Mouse (Mus musculus): ENCODE results near the gene Arhgap25. TPM values are rescaled to one million over a fixed set of nuclear protein-coding genes. Genes with fewer than 3 reads are reported as not detected.
"Not testable (repeated sequence)": the region's sequence is repeated elsewhere in the genome, so short reads cannot be mapped to it uniquely, and the experiment has no call there.

Gene Arhgap25
- polyA plus RNA-seq, 1 experiment = 3.5 TPM

GRCm38 (mm10) chr6:87504875-87505274 is 28.2 kb downstream of the Arhgap25 start:
- no peak for DNase-seq (ENCODE audit: extremely low spot score in 1 of 2, low spot score in 1 of 2)

GRCm38 (mm10) chr6:87503976-87504375 is 29.1 kb downstream of the Arhgap25 start:
- no peak for DNase-seq (ENCODE audit: extremely low spot score in 1 of 2, low spot score in 1 of 2)

- DNase-seq (ENCODE audit: extremely low spot score in 1 of 2, low spot score in 1 of 2) = no peak
These were observed 29.5 kb downstream of the Arhgap25 start for GRCm38 (mm10) chr6:87503536-87503935.

- peak in 1 of 2 experiments; percentile 45 for DNase-seq (ENCODE audit: extremely low spot score in 1 of 2, low spot score in 1 of 2)
These were observed 30.2 kb downstream of the Arhgap25 start for GRCm38 (mm10) chr6:87502831-87503286.

GRCm38 (mm10) chr6:87502411-87502810 is 30.6 kb downstream of the Arhgap25 start:
- no peak for DNase-seq (ENCODE audit: extremely low spot score in 1 of 2, low spot score in 1 of 2)

- DNase-seq (ENCODE audit: extremely low spot score in 1 of 2, low spot score in 1 of 2) = no peak
These were observed 32.4 kb downstream of the Arhgap25 start for GRCm38 (mm10) chr6:87500696-87501095.

GRCm38 (mm10) chr6:87499791-87500190 is 33.3 kb downstream of the Arhgap25 start:
- DNase-seq (ENCODE audit: extremely low spot score in 1 of 2, low spot score in 1 of 2) = no peak

- no peak for DNase-seq (ENCODE audit: extremely low spot score in 1 of 2, low spot score in 1 of 2)
These were observed 36.9 kb downstream of the Arhgap25 start for GRCm38 (mm10) chr6:87496143-87496542.

- DNase-seq (ENCODE audit: extremely low spot score in 1 of 2, low spot score in 1 of 2) = no peak
These were observed 38.7 kb downstream of the Arhgap25 start for GRCm38 (mm10) chr6:87494339-87494738.

GRCm38 (mm10) chr6:87487657-87488426 is 45.2 kb downstream of the Arhgap25 start:
- no peak for DNase-seq (ENCODE audit: extremely low spot score in 1 of 2, low spot score in 1 of 2)

GRCm38 (mm10) chr6:87484806-87485205 is 48.3 kb downstream of the Arhgap25 start:
- no peak for DNase-seq (ENCODE audit: extremely low spot score in 1 of 2, low spot score in 1 of 2)

- DNase-seq (ENCODE audit: extremely low spot score in 1 of 2, low spot score in 1 of 2) = peak in 1 of 2 experiments; percentile 59
These were observed 49.2 kb downstream of the Arhgap25 start for GRCm38 (mm10) chr6:87483900-87484289.

GRCm38 (mm10) chr6:87483224-87483899 is 49.7 kb downstream of the Arhgap25 start:
- DNase-seq (ENCODE audit: extremely low spot score in 1 of 2, low spot score in 1 of 2) = no peak

- no peak for DNase-seq (ENCODE audit: extremely low spot score in 1 of 2, low spot score in 1 of 2)
These were observed 53.6 kb downstream of the Arhgap25 start for GRCm38 (mm10) chr6:87479291-87479999.

- no peak for DNase-seq (ENCODE audit: extremely low spot score in 1 of 2, low spot score in 1 of 2)
These were observed 54.2 kb downstream of the Arhgap25 start for GRCm38 (mm10) chr6:87478847-87479246.

- DNase-seq (ENCODE audit: extremely low spot score in 1 of 2, low spot score in 1 of 2) = no peak
These were observed 57.8 kb downstream of the Arhgap25 start for GRCm38 (mm10) chr6:87475223-87475622.

GRCm38 (mm10) chr6:87470098-87470497 is 63.0 kb downstream of the Arhgap25 start:
- not testable (repeated sequence) for DNase-seq (ENCODE audit: extremely low spot score in 1 of 2, low spot score in 1 of 2)

- DNase-seq (ENCODE audit: extremely low spot score in 1 of 2, low spot score in 1 of 2) = no peak
These were observed 64.7 kb downstream of the Arhgap25 start for GRCm38 (mm10) chr6:87468372-87468771.

GRCm38 (mm10) chr6:87467373-87467772 is 65.7 kb downstream of the Arhgap25 start:
- DNase-seq (ENCODE audit: extremely low spot score in 1 of 2, low spot score in 1 of 2) = no peak

- DNase-seq (ENCODE audit: extremely low spot score in 1 of 2, low spot score in 1 of 2) = peak; percentile 28 to 80
These were observed 66.8 kb downstream of the Arhgap25 start for GRCm38 (mm10) chr6:87466221-87466620.

- DNase-seq (ENCODE audit: extremely low spot score in 1 of 2, low spot score in 1 of 2) = no peak
These were observed 77.6 kb downstream of the Arhgap25 start for GRCm38 (mm10) chr6:87455507-87455906.
